Mouse (Mus musculus) inflammation-experienced regulatory T-cells, adult 6 months (primary cell): ENCODE measurements around the gene Smim24. TPM values are rescaled to one million over a fixed set of nuclear protein-coding genes. Genes with fewer than 3 reads are reported as not detected.

Source experiments
- ATAC-seq: one replicate; pipeline ENCODE4 v1.8.0; 2017
- polyA plus RNA-seq, 3 experiments: library from polyadenylated mRNA; unstranded; fragments of 100-300 nt; shearing (Covaris generic); gene quantifications; one replicate each; pipeline ENCODE4 v1.2.1; 2017

The Smim24 gene
- 10 to 100 TPM in 1 of 3 experiments, 1 to 10 TPM in 2; 4.4 to 10.7 (median 9.8) TPM for polyA plus RNA-seq

DNA sequence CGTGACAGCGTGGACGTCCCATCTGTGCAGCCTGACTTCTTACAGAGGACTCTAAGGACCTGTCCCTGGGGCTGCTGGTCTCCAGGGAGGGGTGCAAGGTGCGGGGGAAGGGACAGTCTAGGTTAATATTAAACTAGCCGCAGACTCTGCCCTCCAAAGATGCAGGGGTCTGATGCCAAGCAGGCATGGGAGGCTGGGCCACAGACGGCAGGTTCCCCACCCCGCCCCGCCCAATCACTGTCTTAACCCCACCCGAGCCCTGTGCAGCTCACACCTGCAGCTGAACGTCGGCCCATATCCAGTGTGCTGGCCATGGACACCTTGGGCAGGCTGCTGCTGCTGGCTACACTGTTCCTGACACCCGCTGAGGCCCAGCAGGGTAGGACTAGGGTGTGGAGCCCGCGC lies at the start of gene Smim24:
Gene Smim24 (plus strand): TSS at position 271 of the 405 bp plus-strand sequence.
- no peak for ATAC-seq

DNA sequence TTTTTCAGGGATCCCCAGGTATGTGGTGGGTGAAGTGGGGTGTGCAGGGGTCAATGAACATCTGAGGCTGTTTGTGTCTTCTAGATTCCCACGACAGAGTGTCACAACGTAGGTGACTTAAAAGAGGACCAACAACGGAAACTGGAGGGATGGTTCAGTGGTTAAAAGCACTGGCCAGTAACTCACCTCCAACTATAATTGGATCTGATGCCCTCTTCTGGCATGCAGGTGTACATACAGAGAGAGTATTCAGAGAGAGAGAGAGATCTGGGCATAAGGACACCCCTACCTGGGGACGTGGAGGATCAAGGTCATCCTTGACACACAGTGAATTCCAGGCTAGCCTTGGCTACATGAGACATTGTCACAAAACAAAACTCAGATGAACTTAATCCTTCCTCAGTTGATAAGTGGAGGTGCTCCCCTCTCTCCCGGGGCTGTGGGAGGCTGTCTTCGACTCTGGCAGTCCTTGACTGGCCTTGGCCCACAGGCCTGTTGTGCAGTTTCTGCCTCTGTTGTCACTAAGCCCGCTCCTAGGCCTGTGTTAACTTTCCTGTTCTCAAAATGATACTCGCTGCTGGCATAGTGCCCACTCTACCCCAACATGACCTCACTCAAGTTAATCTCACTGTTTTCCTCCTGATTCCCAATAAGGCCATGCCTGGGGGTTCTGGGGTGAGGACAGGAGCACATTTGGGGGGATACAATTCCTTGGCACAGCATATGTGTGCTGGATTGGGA lies 48.3 kb upstream of the Smim24 start:
- peak; percentile 41 for ATAC-seq

DNA sequence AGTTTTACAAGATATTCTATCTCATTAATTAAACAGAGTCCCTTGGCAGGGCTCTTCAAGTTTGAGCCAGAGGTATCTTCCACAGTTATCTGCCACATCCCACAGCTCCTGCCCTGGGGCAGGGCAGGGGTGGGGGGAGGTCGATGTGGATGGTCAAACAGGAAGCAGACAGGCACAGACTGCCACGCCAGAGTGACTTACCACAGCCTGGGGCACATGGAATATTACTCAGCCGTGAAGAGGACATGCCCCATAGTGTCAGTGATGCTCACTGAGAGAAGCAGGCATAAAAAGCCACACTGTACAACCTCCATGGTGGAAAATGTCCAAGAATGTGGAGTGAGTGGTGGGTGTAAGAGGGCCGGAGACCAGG lies 47.7 kb upstream of the Smim24 start:
- no peak for ATAC-seq

DNA sequence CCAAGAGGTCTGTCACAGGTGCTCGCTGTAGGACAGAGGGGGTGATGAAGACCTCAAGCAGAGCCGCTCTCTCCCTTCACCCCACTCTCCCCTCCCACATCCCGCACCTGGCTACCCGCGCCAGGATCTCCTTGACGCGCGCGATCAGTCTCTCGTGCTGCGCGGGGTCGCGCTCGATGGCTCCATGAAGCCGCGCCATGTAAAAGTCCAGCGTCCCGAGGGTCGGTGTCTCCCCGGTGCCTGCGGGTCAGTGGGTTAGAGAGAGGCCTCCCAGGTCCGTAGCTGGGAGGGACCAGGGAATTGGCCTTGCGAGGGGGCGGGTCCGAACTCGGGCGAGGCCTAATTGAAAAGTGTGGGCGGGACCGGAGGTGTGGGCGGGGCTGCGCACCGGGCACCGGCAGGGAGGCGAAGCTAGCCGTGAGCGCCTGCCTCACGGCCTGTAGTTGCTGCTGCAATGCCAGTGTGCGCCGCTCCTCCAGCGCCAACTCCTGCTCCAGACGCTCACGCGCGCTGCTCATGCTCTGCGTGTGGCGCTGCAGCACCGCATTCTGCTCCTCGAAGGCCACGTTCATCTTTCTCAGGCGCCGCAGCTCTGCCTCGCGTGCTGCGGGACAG lies 46.3 kb upstream of the Smim24 start:
- ATAC-seq, result no peak

DNA sequence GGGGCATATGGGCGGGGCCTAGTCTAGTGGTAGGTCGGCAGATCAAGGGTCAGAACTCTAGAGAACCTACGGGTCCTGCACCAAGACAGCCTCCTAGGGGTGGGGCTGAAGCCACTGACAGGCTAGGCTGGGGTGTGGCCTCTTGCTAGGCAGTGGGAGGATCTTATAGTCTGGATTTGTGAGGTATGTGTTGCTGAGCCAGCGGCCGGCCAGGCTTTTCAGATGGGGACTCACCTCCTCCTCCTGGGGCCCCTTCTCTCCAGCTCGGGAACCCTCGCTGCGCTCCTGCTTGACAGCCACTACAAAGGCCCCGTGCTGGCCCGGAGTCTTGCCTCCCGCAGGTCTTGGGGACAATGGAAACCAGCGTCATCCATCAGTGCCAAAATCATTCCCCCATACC lies 43.7 kb upstream of the Smim24 start:
- ATAC-seq, result no peak

DNA sequence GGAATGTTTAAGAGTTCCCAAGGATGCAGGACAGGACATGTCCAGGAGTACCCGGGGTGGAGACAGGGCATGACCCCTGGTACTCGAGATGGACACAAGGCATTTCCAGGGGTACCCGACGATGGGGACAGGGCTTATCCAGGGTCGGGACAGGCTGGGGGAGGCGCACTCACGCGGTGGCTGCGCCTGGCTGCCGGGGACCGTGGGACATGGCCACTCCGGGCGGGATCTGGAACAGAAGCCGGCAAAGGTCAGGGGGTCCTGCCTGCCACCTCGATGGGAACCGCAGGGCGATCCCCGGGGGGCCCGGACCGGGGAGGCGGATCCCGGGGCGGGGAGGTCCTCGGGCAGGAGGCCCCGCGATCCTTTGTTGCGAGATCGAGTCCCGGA lies 42.9 kb upstream of the Smim24 start:
- no peak for ATAC-seq

DNA sequence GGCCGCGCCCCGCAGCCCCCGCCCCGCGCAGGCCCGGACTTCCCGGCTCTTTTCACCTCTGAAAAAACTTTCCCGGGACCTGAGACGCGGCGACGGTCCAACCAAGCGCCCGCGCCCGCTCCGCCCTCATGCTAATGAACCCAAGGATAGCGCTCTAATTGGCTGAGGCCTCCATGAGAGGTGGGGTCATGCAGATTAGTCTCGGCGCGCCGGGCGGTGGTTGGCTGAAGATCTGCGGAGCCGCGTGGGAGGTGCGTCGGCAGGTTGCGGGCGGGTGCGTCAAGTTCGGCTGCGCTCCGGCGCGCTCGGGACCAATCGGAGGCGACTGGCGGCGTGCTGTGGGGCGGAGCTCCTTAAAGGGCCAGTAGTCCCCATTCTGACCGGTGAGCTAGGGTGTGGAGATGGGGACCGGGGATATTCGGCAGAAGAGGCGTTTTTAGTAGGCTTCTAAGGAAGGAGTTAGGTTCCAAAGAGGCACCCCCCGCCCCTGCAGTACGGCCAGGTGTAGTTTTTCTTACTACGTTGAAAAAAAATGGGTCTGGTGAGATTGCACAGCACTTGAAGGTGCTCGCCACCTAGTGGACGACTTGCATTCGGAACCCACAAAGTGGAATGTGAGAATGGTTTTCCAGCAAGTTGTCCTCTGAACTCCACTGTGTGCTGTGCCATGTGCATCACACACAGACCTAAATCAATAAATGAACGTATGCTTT lies 42.3 kb upstream of the Smim24 start, which contains the start of gene Hmg20b:
Gene Hmg20b (minus strand): TSS at position 130 of the 713 bp plus-strand sequence.
- ATAC-seq, result peak; percentile 96

DNA sequence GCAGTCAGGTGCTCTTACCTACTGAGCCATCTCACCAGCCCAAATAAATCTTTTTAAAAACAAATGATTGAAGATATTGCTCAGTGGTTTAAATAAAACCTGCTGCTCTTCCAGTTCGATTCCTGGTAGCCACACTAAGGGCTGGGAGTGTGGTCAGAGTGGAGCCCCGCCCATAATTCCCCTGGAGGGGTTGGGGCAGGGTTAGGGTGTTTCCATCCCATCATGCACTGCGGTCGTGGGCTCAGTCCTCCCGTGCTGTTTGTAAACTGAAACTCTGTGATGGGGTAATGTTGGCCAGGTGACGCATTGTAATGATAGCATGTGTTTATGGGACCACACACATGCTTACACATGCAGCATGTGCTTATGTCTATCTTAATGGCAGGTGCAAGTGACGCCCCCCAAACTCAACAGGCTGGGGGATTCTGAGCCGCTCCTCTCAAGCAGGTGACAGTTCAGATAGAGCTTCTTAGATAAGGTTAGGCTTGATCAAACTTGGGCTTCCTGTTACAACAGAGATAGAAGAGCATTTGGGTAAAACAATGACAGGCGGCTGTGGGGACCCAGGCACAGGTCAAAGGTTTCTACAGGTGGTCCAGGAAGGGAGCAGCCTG lies 41.1 kb upstream of the Smim24 start:
- ATAC-seq, result no peak

DNA sequence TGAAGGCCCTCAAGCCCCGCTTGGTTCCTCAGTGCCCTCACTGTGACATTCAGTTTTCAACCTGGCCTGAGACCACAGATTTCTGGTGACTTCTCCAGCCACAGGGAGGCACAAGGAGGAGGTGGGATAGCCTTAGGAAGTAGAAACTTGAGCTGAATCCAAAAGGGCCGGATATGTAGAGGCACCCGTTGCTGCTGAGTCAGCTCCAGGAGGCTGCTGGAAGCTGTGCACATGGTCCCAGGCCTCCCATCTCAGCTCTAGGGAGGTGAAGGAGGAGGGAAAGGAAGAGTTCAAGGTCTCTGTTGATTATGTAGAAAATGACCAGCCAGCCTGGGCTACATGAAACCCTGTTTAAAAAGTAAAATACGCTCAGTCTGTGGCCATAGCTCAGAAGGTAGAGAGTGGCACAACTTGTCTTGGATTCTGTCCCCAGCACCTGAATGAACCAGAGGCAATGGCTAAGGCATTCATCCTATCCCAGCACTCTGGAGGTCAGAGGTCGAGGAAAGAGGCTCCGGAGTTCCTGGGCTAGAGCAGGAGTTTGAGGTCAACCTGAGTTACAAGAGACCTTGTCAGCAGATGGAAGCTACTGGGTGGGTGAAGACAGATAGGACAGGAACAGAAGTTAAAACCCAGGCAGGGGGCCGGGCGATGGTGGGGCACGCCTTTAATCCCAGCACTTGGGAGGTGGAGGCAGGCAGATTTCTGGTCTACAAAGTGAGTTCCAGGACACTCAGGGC lies 37.9 kb upstream of the Smim24 start:
- no peak for ATAC-seq

DNA sequence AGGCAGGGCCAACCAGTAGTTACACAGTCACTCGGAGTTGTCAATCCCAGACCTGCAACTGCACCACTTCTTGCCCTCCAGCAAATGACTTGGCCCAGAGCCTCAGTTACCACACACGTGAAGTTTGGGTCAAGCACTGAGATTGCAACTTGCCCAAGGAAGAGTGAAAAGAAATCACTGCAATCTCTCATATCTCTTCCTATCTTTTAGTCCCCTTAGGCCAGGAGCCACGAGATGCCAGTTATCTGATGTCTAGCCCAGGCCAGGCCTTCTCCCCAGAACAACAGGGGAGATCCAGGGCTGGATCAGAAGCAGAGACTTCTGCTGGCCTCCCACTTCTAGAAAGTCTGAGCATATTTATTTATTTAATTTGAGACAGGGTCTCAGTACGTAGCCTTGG lies 37.3 kb upstream of the Smim24 start:
- no peak for ATAC-seq

DNA sequence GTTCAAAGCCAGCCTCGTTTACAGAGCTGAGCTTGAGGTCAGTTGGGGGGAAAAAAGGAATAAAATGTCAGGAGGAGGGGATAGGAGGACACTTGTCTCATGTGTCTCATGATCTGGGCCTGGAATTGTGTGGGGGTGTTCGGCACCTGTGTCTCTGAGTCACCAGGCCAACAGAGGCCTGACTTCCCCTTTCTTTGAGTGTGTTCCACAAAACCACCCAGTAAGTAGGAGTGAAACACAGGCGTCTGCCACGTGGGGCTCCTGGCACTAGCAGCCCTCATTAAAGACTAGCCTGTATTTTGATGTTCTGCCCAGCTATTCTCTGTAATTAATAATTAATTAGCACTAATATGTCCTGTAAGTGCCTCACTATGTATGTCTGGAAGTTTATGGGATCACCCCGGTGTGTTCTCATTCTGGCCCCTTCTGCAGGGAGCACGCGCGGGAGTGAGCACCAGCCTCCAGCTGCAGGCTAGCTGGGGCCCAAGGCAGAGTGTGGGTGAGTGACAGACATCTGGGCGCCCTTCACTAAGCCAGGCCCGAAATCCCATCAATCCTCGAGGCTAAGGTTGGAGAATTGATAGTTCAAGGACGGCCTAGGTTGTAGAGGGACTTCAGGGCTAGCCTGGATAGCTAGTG lies 36.4 kb upstream of the Smim24 start:
- ATAC-seq, result no peak

DNA sequence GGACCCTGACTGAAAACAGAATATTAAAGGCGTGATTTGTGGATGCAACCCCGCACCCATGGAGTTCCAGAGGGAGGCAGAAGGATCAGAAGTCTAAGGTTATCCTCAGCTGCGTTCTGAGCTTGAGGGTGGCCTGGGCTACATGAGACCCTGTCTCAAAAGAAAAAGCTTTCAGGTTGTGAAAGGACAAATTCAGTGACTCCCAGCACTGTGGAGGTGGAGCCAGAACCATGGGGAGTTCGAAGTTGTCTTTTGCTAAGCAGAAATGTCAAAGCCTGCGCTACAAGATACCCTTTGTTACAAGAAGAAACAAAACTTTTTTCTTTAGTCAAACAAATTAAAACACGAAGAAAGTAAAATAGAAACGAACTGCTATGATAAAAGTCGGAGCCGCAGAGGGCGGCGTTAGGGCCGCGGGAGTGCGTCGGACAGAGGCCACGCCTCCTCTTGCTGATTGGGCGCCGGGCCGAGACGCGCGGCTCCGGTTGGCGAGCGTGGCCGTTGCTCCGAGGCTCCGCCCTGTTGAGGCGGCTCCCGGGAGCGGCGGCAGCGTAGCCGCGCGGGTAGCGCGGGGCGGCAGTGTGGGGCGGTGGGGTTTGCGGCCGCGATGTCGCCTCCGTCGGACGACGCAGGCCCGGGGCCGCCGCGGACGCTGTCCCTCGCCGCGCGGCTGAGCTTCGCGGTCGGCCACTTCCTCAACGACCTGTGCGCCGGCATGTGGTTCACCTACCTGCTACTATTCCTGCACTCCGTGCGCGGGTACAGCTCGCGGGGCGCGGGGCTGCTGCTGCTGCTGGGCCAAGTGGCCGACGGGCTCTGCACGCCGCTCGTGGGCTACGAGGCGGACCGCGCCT lies 35.6 kb upstream of the Smim24 start, which contains the start of gene Mfsd12:
Gene Mfsd12 (plus strand): TSS at position 501 of the 854 bp plus-strand sequence.
- peak; percentile 97 for ATAC-seq

DNA sequence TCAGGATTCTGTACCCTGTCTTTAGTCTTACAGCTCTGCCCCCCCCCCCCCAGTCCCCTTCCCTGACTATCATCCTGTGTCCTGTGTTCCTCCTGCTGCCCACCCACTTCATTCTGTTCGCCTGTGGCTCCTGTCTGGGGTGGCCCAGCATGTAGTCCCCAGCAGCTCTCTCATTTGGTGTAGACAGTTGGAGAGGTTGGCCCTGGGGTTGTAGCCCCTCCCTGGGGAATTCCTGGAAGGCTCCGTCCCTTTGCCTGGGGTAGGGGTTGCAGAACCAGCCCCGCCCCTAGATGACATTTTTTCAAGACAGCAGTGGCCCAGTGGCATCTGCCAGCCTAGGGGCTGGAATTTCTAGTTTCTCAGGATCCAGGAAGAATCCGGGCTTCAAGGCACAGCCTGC lies 34.6 kb upstream of the Smim24 start:
- no peak for ATAC-seq

DNA sequence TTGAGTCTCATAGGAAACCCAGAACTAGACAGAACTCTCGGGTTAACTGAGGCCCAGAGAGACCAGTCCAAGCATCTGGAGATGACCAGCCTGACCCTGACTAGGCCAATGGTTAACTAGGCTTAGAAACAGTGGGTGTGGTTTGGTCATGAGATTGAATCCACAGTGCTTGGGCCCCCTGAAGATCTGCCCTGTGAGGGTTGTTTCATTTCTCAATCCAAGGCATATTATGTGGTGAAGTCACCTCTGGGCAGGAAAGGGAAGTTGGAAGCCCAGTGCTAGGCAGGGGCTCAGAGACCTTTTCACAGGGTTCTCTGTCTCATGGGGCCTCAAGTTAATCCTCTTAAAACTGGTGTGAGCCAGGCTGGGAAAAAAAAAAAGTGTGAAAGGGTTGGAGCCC lies 34.0 kb upstream of the Smim24 start:
- no peak for ATAC-seq

DNA sequence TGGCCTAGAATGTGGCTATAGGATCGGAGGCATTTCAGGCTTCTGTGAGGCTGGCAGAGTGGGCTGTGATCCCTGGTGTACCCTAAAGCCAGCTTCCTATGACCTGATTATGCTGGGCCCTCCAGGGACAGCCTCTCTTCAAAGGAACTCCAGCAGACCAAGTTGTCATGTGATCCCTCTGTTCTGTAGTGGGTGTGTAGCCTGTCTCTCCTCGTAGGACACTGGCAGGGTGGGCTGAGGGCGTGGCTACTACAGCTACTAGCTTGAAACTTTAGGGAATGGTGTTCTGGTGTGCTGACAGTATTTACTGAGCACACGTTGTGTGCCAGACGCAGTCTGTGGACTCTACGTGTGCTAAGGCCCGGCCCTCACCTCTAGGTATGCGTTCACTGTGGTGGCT lies 32.1 kb upstream of the Smim24 start:
- no peak for ATAC-seq

DNA sequence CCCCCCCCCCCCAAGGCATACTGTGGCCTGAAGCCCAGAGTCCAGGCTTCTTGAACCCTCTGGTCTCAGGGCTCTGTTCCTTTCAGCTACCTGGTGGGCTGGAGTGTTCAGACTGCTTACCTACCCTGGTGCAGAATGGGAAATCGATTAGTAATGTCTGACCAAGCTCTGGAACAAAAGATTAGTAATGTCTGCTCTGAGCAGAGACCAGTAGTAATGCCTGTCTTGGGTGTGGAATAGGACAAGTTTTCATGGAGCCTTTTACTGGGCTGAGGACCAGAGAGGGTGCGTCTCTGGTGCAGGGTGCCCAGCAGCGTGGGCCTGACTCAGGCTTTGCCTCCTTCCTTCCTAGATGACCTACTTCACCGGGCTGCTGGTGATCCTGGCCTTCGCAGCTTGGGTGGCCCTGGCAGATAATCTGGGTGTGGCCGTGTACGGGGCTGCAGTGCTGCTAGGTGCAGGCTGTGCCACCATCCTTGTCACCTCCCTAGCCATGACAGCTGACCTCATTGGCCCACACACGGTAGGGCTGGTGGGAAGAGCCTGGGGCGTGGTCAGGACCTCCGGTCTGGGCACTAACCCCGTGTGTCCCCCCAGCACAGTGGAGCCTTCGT lies 30.4 kb upstream of the Smim24 start:
- ATAC-seq, result no peak

DNA sequence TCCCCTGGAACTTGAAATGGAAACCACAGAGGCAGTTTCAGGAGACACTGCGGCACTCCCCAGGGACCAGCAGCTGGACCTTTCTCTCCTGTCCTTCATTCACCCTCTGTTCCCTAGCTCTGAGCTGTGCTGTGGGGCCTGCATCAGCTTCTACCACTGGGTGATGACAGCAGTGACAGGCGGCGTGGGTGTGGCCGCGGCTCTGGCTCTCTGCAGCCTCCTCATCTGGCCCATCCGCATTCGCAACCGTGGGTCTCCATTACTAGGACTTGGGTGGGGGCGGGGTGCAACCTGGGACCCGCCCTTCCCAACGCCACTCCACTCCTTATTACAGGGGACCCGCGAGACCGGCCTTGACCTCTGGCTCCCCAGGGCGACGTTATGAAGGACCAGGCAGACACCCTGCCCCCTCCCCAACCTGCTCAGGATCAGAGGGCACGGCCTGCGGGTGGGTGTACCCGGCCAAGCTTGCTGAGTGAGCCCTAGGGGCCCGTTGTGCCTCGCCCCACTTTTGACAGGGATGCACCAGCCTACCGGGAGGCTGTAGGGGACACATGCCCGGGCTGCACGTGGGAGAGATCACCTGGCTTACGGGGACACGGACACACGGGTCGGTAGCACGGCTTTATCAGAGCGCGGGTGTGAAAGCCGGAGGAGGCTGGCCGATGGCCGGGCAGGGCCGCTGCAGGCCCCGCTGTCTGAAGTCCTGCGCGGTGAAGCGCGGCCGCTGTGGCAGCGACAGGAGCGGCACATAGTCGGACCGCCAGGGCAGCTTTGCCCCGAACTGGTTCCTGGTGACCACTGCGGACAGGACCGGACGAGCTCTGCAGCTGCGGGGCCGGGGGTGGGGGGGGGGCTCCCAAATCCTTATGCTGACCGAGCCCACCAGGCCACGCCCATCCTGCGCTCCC lies 29.2 kb upstream of the Smim24 start:
- no peak for ATAC-seq

DNA sequence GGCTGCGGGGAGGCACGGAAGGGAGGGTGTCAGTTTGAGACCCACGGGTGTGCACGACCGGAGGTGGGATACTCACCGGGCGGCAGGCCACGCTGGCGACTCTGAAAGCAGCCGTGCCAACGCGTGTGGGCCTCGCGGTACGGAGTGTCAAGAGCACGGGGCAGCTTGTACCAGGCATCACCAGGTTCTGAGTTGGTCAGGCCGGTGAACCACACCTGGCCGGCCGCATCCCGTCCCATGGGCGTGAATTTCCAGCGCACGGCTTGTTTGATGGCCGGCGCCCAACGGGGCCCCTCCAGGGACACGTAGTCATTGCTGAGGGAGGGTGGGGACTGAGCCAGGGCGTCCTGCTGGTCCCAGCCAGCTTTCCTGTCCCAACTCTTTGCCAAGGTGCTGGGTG lies 28.2 kb upstream of the Smim24 start:
- no peak for ATAC-seq

DNA sequence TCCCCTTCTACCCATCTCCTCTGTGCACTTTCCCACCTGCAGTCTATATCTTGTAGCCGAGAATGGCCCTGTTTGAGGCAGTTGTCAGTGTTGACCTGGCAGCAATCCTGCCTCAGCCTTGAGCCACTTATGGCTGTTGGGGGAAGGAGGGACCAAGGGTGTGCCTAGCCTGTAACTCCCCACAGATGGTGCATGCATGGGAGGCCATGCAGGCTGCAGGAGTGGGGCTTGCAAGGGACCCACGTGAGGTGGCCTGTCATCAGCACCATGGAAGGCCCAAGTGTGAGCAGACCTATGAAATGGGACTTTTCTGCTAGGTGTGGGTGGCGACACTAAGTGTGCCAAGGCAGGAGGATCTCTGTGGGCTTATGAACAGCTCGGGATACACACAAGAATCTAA lies 27.8 kb upstream of the Smim24 start:
- no peak for ATAC-seq
